Mouse (Mus musculus) stomach, postnatal 0 days (tissue): ENCODE results near the gene Tbce. TPM values are rescaled to one million over a fixed set of nuclear protein-coding genes. Genes with fewer than 3 reads are reported as not detected.

Experiments used
- ATAC-seq: fragments of 200-750 bp; cut with Nextera tagmentation; 2 replicates; pipeline ENCODE4 v1.8.0; 2017; ENCODE audit not compliant: low FRiP score, low TSS enrichment
- DNase-seq: peaks from one replicate; pipeline ENCODE4 v3.0.0-alpha.2; 2016; ENCODE audit warnings: low spot score
- H3K27ac ChIP-seq: fragments of 300-500 bp; sonication (generic); replicated peaks from 2 replicates; pipeline ENCODE4 v1.5.1; 2014; ENCODE audit warnings: mild to moderate bottlenecking, control low read depth
- H3K27me3 ChIP-seq: fragments of 300-500 bp; sonication (generic); 2 replicates; pipeline ENCODE4 v1.6.1; 2014; ENCODE audit warnings: low read length; ENCODE audit not compliant: control insufficient read depth, insufficient read depth
- H3K36me3 ChIP-seq: fragments of 300-500 bp; sonication (generic); 2 replicates; pipeline ENCODE4 v1.6.1; 2014; ENCODE audit warnings: low read length, mixed read lengths; ENCODE audit not compliant: control insufficient read depth, insufficient read depth
- H3K4me1 ChIP-seq: fragments of 300-500 bp; sonication (generic); replicated peaks from 2 replicates; pipeline ENCODE4 v1.6.1; 2014; ENCODE audit warnings: antibody characterized with exemption; ENCODE audit not compliant: control insufficient read depth, insufficient read depth
- H3K4me2 ChIP-seq: fragments of 300-500 bp; sonication (generic); replicated peaks from 2 replicates; pipeline ENCODE4 v1.6.1; 2014; ENCODE audit warnings: low read depth, mild to moderate bottlenecking, control low read depth, moderate library complexity
- H3K4me3 ChIP-seq: fragments of 300-500 bp; sonication (generic); 2 replicates; pipeline ENCODE4 v1.5.1; 2014; ENCODE audit warnings: low read depth, low read length, control low read depth
- H3K9ac ChIP-seq: fragments of 300-500 bp; sonication (generic); 2 replicates; pipeline ENCODE4 v1.6.1; 2014; ENCODE audit warnings: mild to moderate bottlenecking, low read length, control low read depth, mixed read lengths
- H3K9me3 ChIP-seq: fragments of 300-500 bp; sonication (generic); 2 replicates; pipeline ENCODE4 v1.6.1; 2016; ENCODE audit warnings: low read length; ENCODE audit not compliant: control insufficient read depth
- CTCF ChIP-seq: IDR thresholded peaks from 2 replicates; pipeline ENCODE4 v1.5.1; 2016; ENCODE audit warnings: antibody characterized with exemption, low read depth, mild to moderate bottlenecking, moderate library complexity
- EP300 ChIP-seq: optimal IDR thresholded peaks from 2 replicates; pipeline ENCODE3; 2016; ENCODE audit warnings: antibody characterized with exemption
- WGBS: fragments of 180-500 bp; shearing (Covaris S2); extraction: QIAGEN DNeasy Blood & Tissue Kit; methylation state at CpG from one replicate; pipeline ENCODE4 v1.1.7; 2014; 5-methylcytosine and 5-hydroxymethylcytosine counted together
- polyA plus RNA-seq: library from polyadenylated mRNA; unstranded; fragments of >200 nt; fragmentation: Nextera tagmentation; extraction: Ambion mirVana; gene quantifications from 2 replicates; pipeline ENCODE4 v1.2.1, GENCODE M21; 2015

Tbce gene
- polyA plus RNA-seq, 1 experiment from 2014 or later = 29.8 TPM

DNA sequence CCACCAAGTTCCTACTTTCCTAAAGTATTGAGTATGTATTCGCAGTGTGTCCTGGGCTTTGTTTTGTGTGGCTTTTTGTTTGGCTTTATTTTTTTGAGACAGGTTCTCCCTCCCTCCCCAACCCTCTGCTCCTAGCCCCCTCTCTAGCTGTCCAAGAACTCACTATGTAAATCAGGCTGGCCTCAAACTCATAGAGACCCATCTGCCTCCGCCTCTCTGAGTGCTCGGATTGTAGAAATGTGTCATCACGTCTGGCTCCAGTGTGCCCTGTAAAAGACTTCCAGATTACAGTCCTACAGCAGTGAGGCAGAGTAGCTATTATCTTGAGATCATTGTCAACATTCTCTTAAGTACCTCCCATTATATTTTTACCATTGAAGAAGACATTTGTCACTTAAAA is 78.4 kb downstream of the Tbce start:
- TF ChIP-seq CTCF (no peak), EP300 (no peak)
- Histone ChIP-seq H3K4me1 (no peaks in the 10 kb centered on the region), H3K4me2 (no peak overlapping the region), H3K36me3 (no peaks in the 10 kb centered on the region), H3K27ac (no peak overlapping the region), H3K9ac (no peak overlapping the region), H3K4me3 (no peak overlapping the region), H3K9me3 (no peaks in the 10 kb centered on the region), H3K27me3 (no peaks in the 10 kb centered on the region)
- ATAC-seq (no peak), DNase-seq (no peak)
- WGBS = 77% methylated on average over 4 of the region's 4 CpGs

DNA sequence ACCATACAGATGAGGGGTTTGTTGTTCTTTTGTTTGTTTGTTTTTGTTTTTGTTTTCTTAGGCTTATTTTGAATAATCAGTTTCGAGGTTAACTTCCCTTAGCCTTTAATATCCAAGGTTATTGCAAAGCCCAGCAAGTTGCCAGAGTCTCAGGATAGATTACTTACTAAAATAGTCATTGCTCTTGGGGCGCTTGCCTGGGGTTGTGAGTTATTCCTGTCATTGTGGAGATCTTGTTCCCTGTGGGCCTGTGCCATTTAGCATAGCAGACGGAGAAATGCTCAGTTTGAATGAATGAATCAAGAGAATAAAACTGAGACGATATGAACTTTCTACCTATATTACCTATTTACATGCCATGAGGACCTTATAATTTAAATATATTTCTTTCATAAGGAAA is 79.2 kb downstream of the Tbce start:
- no peaks in the 10 kb centered on the region for H3K36me3 ChIP-seq
- DNase-seq = no peak
- H3K4me3 ChIP-seq = no peak overlapping the region
- 89% methylated on average over 4 of the region's 4 CpGs for WGBS
- no peaks in the 10 kb centered on the region for H3K27me3 ChIP-seq
- TF ChIP-seq EP300 (no peak), CTCF (no peak)
- no peaks in the 10 kb centered on the region for H3K9me3 ChIP-seq
- ATAC-seq = no peak
- no peak overlapping the region for H3K9ac ChIP-seq
- H3K4me1 ChIP-seq = no peaks in the 10 kb centered on the region
- H3K4me2 ChIP-seq = no peak overlapping the region
- H3K27ac ChIP-seq = no peak overlapping the region

DNA sequence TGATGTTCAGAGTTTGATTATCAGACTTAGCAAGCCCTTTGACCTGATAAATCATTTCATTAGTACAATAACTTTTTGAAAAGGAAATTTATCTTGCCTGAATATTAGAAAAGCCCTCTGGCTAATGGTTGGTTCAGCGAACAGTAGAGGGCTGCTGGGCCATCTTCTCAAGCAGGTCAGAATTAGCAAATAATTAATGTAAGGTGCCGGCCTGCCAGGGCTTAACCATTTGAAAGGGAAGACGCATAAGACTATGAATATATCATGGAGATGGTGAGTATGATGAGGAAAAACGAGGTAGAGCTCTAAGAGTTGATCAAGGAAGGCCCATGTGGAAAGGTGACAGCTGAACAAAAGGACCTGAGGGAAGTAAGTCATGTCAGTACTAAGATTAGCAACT is 82.8 kb downstream of the Tbce start:
- H3K9me3 ChIP-seq = no peaks in the 10 kb centered on the region
- DNase-seq (no peak), ATAC-seq (no peak)
- no peaks in the 10 kb centered on the region for H3K27me3 ChIP-seq
- 59% methylated on average over 4 of the region's 4 CpGs for WGBS
- no peak overlapping the region for H3K4me3 ChIP-seq
- no peak overlapping the region for H3K27ac ChIP-seq
- no peak overlapping the region for H3K9ac ChIP-seq
- no peaks in the 10 kb centered on the region for H3K4me1 ChIP-seq
- no peaks in the 10 kb centered on the region for H3K36me3 ChIP-seq
- TF ChIP-seq EP300 = no peak
- no peak for TF ChIP-seq CTCF
- no peak overlapping the region for H3K4me2 ChIP-seq

DNA sequence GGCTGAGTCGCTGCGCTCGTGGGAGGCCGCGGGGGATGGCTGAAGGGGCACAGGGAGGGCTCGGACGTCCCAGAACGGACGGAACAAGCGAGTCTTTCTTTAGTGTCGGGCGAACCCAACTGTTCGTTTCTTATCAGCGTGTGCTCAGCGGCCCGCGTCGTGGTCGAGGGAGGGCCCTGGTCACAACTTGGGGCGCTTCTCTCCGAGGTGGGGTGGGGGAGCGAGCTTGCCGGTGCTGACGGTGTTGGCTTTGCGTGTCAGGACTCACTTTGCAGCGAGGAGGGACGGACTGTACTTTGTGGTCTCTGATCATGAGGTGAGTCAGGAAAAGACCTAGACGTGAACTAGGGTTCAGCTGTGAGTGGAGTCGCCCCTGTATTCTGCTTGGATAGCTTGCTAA is 84.5 kb downstream of the Tbce start:
- Histone ChIP-seq H3K27me3 (no peaks in the 10 kb centered on the region), H3K27ac (peak overlapping the region; percentile 85), H3K36me3 (no peaks in the 10 kb centered on the region), H3K4me2 (peak overlapping the region; percentile 89), H3K9me3 (no peaks in the 10 kb centered on the region), H3K4me1 (no peaks in the 10 kb centered on the region), H3K9ac (peak overlapping the region; percentile 77), H3K4me3 (peak overlapping the region; percentile 74)
- ATAC-seq (peak; percentile 36), DNase-seq (no peak)
- no peak for TF ChIP-seq CTCF
- TF ChIP-seq EP300 = no peak
- WGBS = under 1% methylated on average over 29 of the region's 29 CpGs

DNA sequence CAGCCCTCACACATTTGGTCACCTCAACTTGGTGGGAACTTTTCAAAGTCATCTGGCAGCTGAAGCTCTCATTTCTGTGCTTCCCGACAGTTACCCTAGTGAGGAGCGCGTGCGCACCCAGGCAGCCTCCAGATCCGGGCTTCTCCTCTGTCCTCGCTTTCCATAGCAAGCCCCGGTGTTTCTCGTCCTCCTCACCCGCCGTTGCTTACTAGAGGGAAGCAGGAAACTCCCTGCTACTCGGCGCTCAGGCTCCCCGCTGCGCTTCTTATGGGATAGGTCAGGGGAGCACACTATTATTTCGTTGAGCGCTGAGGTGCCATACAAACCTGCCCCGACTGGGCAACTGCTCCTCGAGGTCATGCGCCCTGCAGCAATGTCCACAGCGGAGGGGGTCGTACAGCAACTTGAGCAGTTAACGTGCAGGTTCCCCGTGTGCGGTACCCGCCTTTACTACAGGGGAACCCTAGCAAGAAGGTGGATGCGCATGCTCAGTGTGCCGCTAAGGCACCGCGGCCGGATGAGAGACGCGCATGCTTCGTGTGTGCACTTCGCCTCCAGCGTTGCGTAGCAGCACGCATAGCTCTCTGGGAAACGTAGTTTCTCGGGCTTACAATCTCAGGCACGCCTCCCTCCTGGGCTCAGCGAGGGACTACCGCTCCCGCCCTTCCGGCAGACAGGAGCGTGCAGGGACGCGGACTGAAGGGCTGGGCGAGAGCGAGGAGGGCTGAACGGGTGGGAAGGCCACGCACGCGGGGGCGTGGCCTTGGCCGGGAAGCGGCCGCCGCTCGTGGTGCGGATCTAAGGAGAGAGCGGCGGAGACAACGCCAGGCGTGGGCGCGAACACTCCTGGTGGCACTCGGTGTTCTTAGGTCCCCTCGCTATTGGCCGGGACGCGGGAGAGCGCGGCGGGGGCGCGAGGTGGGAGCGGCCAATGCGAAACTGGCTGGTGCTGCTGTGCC is 85.3 kb downstream of the Tbce start, which contains the start of gene B3galnt2:
B3galnt2 (plus strand) TSS at position 596 of the 959 bp plus-strand sequence.
- DNase-seq = peak; percentile 97
- Histone ChIP-seq H3K9me3 (no peaks in the 10 kb centered on the region), H3K4me3 (peak within 1 kb of the TSS; percentile 74), H3K4me2 (peak within 1 kb of the TSS; percentile 89), H3K4me1 (no peaks in the 10 kb centered on the region), H3K27me3 (no peaks in the 10 kb centered on the region), H3K9ac (peak within 1 kb of the TSS; percentile 77), H3K36me3 (no peaks in the 10 kb centered on the region), H3K27ac (peak within 1 kb of the TSS; percentile 85)
- 0 out of 2 replicates have a peak, but pooled peaks have one; percentile 12 for TF ChIP-seq CTCF
- TF ChIP-seq EP300 = no peak
- ATAC-seq = peak; percentile 100
- WGBS = under 1% methylated on average over 76 of the region's 78 CpGs

Other genes with a start within 250 kb of the Tbce start
- 17.4 and 18.0 TPM in 2 replicates for gene B3galnt2, start 85.2 kb downstream of the Tbce start, polyA plus RNA-seq
- gene Arid4b, start 23.6 kb upstream of the Tbce start, polyA plus RNA-seq = 31.1 and 32.1 TPM in 2 replicates
- 27.2 and 28.0 TPM in 2 replicates for gene Ggps1, start 23.9 kb upstream of the Tbce start, polyA plus RNA-seq